Mouse (Mus musculus): ENCODE data around the gene Cd300ld4. TPM values are rescaled to one million over a fixed set of nuclear protein-coding genes. Genes with fewer than 3 reads are reported as not detected.

The Cd300ld4 gene
- total RNA-seq, 4 experiments from 2014 or later, result 1.8 TPM; not detected in 3

Other genes starting within 250 kb of the Cd300ld4 start
- not detected for gene Btbd17, start 231.1 kb downstream of the Cd300ld4 start, total RNA-seq (2022)
- gene Gpr142, start 228.1 kb downstream of the Cd300ld4 start, total RNA-seq (2022), result not detected
- 1 to 10 TPM; 7.3 to 9.6 (median 9.1) TPM for gene Gprc5c, start 175.9 kb downstream of the Cd300ld4 start, total RNA-seq (2022)
- 1 to 10 TPM in 1 of 4 experiments, under 1 TPM in 3; 0.38 to 1.6 (median 0.86) TPM for gene Cd300a, start 137.0 kb downstream of the Cd300ld4 start, total RNA-seq (2022)
- 1 to 10 TPM in 2 of 4 experiments, under 1 TPM in 2; 0.38 to 1.2 (median 0.73) TPM for gene Cd300lb, start 92.6 kb downstream of the Cd300ld4 start, total RNA-seq (2022)
- not detected for gene Cd300c, start 57.9 kb downstream of the Cd300ld4 start, total RNA-seq (2022)
- gene Cd300ld, start 37.1 kb downstream of the Cd300ld4 start, total RNA-seq (2022), result 1 to 10 TPM; 1.2 to 2.0 (median 1.5) TPM
- 1 to 10 TPM; 1.1 to 1.6 (median 1.3) TPM for gene Cd300c2, start 25.1 kb downstream of the Cd300ld4 start, total RNA-seq (2022)
- not detected for gene Cd300ld2, start 10.8 kb downstream of the Cd300ld4 start, total RNA-seq (2022)
- gene Cd300ld5, start 10.8 kb upstream of the Cd300ld4 start, total RNA-seq (2022), result 1 to 10 TPM; 1.6 to 5.8 (median 2.9) TPM
- 1 to 10 TPM; 4.6 to 9.1 (median 7.4) TPM for gene Cd300ld3, start 21.4 kb upstream of the Cd300ld4 start, total RNA-seq (2022)
- gene Cd300e, start 35.2 kb upstream of the Cd300ld4 start, total RNA-seq (2022), result under 1 TPM; 0.25 to 0.40 (median 0.32) TPM
- 1 to 10 TPM in 1 of 4 experiments, under 1 TPM in 3; 0.34 to 1.0 (median 0.63) TPM for gene Rab37, start 64.4 kb upstream of the Cd300ld4 start, total RNA-seq (2022)
- under 1 TPM in 3 of 4 experiments, not detected in 1; 0.13 to 0.89 (median 0.22) TPM for gene Cd300lf, start 107.0 kb upstream of the Cd300ld4 start, total RNA-seq (2022)
- 1 to 10 TPM; 7.3 to 8.5 (median 8.5) TPM for gene Slc9a3r1, start 136.3 kb upstream of the Cd300ld4 start, total RNA-seq (2022)
- 10 to 100 TPM in 1 of 4 experiments, 1 to 10 TPM in 3; 8.7 to 10.9 (median 9.1) TPM for gene Tmem104, start 160.5 kb upstream of the Cd300ld4 start, total RNA-seq (2022)
- gene Nat9, start 160.8 kb upstream of the Cd300ld4 start, total RNA-seq (2022), result 10 to 100 TPM; 25.0 to 34.9 (median 25.9) TPM
- gene Grin2c, start 240.2 kb upstream of the Cd300ld4 start, total RNA-seq (2022), result under 1 TPM; 0.09 to 0.65 (median 0.23) TPM